Mouse (Mus musculus) CD4-positive, CD25-positive, alpha-beta regulatory T cell, adult 4 months (primary cell): ENCODE measurements around the gene Speer4f2. TPM values are rescaled to one million over a fixed set of nuclear protein-coding genes. Genes with fewer than 3 reads are reported as not detected.
"Not testable (repeated sequence)": the region's sequence is repeated elsewhere in the genome, so short reads cannot be mapped to it uniquely, and the experiment has no call there.

Source experiments
- ATAC-seq: one replicate; pipeline ENCODE4 v1.8.0; 2017
- polyA plus RNA-seq, 2 experiments: library from polyadenylated mRNA; unstranded; fragments of 100-300 nt; shearing (Covaris generic); gene quantifications; one replicate each; pipeline ENCODE4 v1.2.1; 2017

Speer4f2 gene
- not detected for polyA plus RNA-seq

- ATAC-seq = not testable (repeated sequence)
Observed at GRCm38 (mm10) chr5:17372880-17373279, at the start of gene Speer4f2. Gene Speer4f2 (plus strand): TSS chr5:17373180.

DNA sequence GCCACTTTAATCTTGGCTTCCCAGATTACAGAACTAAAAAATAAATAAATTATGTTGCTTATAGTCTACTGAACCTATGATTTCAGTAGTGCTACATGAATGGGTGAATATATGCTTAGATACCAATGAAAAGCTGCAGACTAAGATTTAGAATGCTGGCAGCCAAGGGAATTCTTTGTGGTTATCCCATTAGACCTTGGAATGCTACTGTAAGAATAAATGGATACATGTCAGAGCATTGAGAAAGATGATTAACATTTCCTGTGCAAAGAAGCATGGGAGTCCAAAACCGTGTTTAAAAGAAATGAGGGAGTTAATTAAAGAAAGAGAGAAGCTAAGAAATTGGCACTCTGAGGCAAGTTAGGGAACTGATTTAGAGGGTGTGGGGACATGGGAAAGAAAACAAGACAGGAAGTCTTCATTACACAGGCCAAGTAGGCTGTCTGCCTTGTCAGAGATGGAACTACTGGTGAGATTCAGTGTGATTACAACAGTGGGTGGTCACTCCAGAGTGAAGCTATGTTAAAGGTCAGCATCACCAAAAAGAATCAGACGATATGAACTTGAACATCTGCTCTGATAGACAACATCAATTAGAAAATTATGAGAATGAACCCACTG is 43.9 kb upstream of the Speer4f2 start:
- no peak for ATAC-seq

- ATAC-seq = no peak
Observed at GRCm38 (mm10) chr5:17334836-17335235, 38.1 kb upstream of the Speer4f2 start.

- ATAC-seq = not testable (repeated sequence)
Observed at GRCm38 (mm10) chr5:17345741-17346140, 27.2 kb upstream of the Speer4f2 start.

DNA sequence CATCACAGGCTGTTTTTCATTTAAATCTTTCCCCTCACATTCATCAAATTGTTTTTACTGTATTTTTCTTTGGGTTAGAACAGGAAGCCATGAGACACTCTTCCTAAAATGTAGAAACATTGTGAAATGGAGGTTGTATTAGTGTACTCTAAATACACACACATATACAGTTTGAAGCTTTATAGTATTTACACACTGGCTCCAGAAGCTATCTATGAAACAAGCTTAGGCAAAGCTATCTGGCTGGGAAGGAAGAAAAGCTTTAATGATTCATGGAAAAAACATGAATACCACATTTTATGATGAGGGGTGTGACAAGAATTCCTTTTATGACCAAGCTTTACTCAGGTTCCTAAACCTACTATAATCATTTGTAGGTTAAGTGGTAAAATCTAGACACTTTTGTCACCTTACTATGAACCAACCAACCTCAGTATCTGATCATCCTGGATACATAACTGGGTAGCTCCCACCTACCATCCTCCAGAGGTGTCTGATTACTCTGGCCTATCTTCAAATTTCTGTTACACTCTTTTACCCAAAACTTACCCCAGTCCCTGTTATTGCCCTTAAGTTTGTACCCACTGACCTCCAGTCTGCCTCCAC is 13.5 kb upstream of the Speer4f2 start:
- no peak for ATAC-seq

DNA sequence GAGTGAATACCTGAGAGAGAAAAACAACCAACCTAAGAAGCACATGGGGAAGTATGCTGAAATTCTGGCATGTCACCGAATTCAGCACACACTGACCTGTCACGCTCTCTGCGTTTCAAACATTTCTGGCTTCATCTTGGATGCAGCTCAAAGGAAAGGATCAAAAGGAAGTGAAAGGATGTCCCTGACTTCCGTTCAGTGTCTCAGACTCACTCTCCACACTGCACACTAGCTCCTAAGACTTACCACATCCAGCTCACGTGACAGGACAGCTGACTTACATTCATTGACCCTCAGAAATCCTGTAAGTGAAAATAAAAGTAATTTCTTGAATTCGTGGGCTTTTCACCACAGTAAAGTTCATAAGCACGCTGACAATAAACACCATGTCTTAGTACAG is 16.9 kb downstream of the Speer4f2 start:
- no peak for ATAC-seq

DNA sequence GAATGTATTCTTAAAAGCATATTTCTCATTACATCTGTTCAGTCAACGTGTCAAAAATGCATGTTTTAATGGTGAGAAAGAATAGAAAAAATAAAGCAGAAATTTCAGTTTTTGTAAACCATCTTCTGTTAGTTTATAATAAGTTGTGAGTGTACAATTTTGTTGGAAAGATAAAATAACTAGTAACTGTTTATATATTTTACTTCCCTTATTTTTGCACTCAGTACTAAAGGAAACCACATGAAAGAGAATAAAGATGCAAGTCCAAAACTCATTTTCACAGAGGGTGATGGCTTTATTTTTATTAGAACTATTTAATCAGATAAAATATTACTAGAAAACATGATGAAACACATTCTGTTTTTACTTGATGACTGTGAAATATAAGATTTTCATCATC is 18.2 kb downstream of the Speer4f2 start:
- no peak for ATAC-seq

DNA sequence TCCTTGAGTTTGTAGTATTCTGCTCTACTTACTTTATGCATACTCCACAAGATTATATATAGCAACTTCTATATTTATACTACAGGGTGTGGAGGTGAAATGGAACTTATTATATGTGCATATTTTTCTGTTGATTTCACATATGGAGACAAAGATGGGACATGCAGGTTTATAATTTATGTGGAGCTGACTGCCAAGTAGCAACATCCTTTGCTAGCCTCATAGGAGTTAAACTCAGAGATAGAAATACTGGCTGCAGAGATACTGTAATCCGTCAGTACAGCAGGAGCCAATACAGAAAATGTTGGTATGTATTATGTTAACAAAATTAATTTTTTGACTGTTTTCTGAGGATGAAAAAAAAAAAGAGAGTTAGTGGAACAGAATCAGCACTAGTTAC is 27.6 kb downstream of the Speer4f2 start:
- no peak for ATAC-seq

- ATAC-seq = no peak
Observed at GRCm38 (mm10) chr5:17401206-17402077, 28.5 kb downstream of the Speer4f2 start.

DNA sequence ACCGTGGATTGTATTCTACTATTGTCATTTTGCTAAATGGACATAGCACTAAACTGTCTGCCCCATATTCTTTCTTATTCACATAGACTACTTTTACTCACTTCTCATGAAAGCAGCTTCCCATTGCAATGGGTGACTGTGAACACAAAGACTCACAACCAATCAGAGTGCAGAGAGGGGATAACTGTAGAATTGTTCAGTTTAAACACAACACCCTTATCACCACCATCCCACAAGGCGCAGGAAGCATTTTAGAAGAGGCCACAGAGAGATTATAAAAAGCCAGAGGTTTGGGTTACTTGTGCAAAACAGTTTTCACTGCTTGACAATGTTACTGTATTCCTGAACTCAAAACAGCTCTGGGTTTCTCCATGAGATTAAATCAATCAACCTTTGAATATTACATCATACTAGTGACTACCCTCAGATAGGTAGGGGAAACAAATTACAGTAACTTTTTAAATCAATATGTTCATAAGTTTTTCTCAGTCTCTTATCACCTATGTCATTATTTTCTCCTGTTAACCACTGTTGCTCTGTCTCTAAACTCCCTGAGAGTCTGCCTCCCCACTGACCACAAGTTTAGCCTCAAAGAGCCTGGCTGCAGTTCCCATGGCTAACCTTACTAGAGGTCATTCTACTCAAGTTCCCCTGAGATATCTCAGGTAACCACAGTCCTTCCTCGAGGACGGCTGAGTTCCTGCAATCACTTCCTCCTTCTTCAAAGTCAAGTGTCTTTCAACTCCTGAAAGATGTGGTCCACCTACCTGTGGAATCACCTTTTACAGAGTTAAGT is 29.5 kb downstream of the Speer4f2 start:
- ATAC-seq = no peak

DNA sequence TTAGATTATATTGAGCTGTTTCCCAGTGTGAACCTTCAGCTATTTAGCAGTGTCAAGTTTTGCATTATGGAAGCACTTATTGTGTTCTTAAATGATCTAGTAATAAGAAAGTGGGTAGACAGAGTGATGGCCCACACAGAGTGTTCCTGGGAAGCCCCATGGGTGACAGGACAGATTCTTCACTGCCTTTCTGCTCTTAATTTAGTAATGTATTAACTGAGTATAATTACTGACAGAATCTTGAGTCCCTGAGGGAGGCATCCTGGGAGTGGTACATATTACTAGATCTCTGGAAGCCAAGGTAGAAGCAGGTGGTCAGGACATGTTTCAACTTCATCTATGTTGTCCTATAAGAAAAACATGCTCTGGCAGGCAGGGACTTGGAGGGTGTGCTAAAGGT is 30.6 kb downstream of the Speer4f2 start:
- ATAC-seq = no peak

GRCm38 (mm10) chr5:17408924-17409660 is 36.1 kb downstream of the Speer4f2 start:
- no peak for ATAC-seq

- no peak for ATAC-seq
Observed at GRCm38 (mm10) chr5:17417201-17417600, 44.2 kb downstream of the Speer4f2 start.

- no peak for ATAC-seq
Observed at GRCm38 (mm10) chr5:17419215-17419820, 46.3 kb downstream of the Speer4f2 start.

DNA sequence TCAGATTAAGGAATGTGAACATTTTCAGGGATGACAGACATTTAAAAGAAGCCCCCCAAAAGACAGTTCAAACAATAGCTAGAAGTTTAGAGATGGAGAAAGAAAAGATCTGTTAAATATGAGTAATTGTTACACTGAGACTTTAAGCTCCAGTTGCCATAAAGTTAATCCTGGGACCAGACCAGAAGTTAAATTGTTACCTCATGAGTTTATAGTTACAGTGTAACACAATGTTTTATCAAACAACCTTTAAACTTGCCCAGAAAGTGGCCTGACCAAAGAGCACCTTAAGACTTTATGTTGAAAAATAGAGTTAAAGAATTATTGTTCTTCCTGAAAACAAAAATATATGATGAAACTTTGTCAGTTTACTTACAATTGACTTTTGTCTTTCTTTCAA is 46.9 kb downstream of the Speer4f2 start:
- no peak for ATAC-seq

GRCm38 (mm10) chr5:17422225-17422624 is 49.2 kb downstream of the Speer4f2 start:
- ATAC-seq = no peak

- ATAC-seq = no peak
Observed at GRCm38 (mm10) chr5:17426930-17427329, 54.0 kb downstream of the Speer4f2 start.
